Mouse (Mus musculus): ENCODE results near the gene Ston1. TPM values are rescaled to one million over a fixed set of nuclear protein-coding genes. Genes with fewer than 3 reads are reported as not detected.

The Ston1 gene
- polyA plus RNA-seq, 1 experiment = 6.5 TPM

DNA sequence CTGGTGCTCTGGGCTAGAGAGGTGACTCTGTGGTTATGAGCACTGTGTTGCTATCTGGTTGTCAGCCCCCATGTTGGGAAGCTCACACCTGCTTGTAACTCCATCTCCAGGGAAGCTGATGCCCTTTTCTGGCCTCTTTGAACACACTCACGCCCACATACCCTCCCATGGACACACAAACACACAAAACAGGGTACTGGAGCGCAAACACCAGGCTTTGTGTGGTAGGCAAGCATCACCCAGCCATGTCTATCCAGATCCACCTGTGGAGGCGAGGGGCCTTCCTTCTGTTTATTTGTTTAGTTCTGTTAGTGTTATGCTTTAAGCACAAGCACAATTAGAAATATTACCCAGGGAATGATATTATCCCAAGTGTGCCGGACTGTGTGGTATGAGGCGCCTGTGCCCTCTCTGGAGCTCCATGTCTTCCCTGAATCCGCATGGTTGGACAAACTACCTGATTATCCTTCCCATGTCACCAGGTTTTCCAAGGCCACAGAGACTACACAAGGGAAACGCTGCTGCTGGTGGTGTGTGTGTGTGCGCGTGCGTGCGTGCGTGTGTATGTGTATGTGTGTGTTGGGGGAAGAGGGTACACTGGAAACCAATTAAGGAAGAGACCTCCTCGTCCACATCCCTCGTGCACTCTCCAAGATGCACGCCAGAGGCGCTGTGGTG lies 801 bp upstream of the Ston1 start:
- H3K27ac ChIP-seq (ENCODE audit: control insufficient read depth, insufficient read depth, low read length) = no peak overlapping the region
- TF ChIP-seq CTCF (IDR thresholded peaks at IDR 0.05; ENCODE audit: borderline replicate concordance, control insufficient read depth, extremely low read depth, insufficient read depth, low read length, poor library complexity) (peak; percentile 84; the same call in 1 of the 2 replicates), POLR2A (IDR thresholded peaks at IDR 0.05; ENCODE audit: control insufficient read depth, extremely low read depth, insufficient read depth, low read length, poor library complexity) (no peak)
- H3K27me3 ChIP-seq (ENCODE audit: control insufficient read depth, insufficient read depth, low read length) = no peaks in the 10 kb centered on the region
- H3K4me3 ChIP-seq (ENCODE audit: control insufficient read depth, insufficient read depth, low read length) = peak overlapping the region; percentile 63
- H3K4me1 ChIP-seq (replicated peaks; ENCODE audit: control insufficient read depth, insufficient read depth, low read length) = peaks cover 9% of the 10 kb centered on the region
- DNase-seq = peak; percentile 79
- WGBS = 43% methylated on average over 16 of the region's 16 CpGs
- H3K36me3 ChIP-seq (ENCODE audit: control insufficient read depth, insufficient read depth, low read length) = no peaks in the 10 kb centered on the region

- H3K4me1 ChIP-seq (replicated peaks; ENCODE audit: control insufficient read depth, insufficient read depth, low read length) = peaks cover 9% of the 10 kb centered on the region
- WGBS = 66% methylated on average over 5 of the region's 5 CpGs
- no peak for DNase-seq
- H3K27ac ChIP-seq (ENCODE audit: control insufficient read depth, insufficient read depth, low read length) = no peak overlapping the region
- peak overlapping the region; percentile 63 for H3K4me3 ChIP-seq (ENCODE audit: control insufficient read depth, insufficient read depth, low read length)
- H3K36me3 ChIP-seq (ENCODE audit: control insufficient read depth, insufficient read depth, low read length) = no peaks in the 10 kb centered on the region
- no peaks in the 10 kb centered on the region for H3K27me3 ChIP-seq (ENCODE audit: control insufficient read depth, insufficient read depth, low read length)
- TF ChIP-seq CTCF (IDR thresholded peaks at IDR 0.05; ENCODE audit: borderline replicate concordance, control insufficient read depth, extremely low read depth, insufficient read depth, low read length, poor library complexity) = no peak
- TF ChIP-seq POLR2A (IDR thresholded peaks at IDR 0.05; ENCODE audit: control insufficient read depth, extremely low read depth, insufficient read depth, low read length, poor library complexity) = no peak
Measured at GRCm38 (mm10) chr17:88598056-88598420, 554 bp downstream of the Ston1 start.

DNA sequence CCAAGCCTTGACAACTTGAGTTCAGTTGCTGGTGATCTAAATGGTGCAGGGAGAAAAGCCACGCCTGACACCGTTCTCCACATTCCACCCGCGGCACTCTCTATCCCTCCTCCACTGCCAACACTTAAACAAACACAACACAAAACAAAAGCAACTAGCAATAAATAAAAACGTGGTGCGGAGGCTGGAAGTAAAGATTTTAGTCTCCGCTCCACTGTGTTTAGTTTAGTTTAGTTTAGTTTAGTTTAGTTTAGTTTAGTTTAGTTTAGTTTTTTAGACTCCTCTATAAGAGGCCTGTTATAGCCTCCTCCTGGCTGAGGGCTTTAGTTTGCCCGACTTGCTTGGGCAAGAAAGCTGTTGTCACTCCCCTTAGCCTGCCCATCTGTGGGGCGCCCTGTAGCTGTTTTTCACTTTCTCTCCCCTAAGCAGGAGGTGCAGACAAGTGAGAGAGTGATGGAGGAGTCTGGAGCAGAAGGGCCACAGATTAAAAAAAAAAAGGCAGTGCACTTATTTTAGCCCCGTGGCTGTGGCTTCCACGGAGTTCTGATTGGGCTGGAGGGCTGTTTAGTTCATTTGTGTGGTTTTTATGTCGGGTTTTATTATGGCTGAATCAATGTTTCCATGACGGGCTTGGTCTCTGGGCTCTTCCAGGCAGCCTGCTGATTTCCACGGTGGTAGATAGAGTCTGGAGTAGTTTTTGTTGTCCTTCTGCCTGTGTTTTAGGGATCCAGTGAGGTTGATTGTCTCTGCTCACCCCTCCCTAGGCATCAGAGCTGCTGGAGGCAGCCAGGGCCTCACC lies 1.3 kb downstream of the Ston1 start:
- Histone ChIP-seq H3K27me3 (ENCODE audit: control insufficient read depth, insufficient read depth, low read length) (no peaks in the 10 kb centered on the region), H3K36me3 (ENCODE audit: control insufficient read depth, insufficient read depth, low read length) (no peaks in the 10 kb centered on the region), H3K27ac (ENCODE audit: control insufficient read depth, insufficient read depth, low read length) (no peak overlapping the region), H3K4me3 (ENCODE audit: control insufficient read depth, insufficient read depth, low read length) (no peak overlapping the region), H3K4me1 (replicated peaks; ENCODE audit: control insufficient read depth, insufficient read depth, low read length) (peaks cover 9% of the 10 kb centered on the region)
- 57% methylated on average over 14 of the region's 14 CpGs for WGBS
- TF ChIP-seq POLR2A (IDR thresholded peaks at IDR 0.05; ENCODE audit: control insufficient read depth, extremely low read depth, insufficient read depth, low read length, poor library complexity) (no peak), CTCF (IDR thresholded peaks at IDR 0.05; ENCODE audit: borderline replicate concordance, control insufficient read depth, extremely low read depth, insufficient read depth, low read length, poor library complexity) (no peak)
- DNase-seq = no peak

DNA sequence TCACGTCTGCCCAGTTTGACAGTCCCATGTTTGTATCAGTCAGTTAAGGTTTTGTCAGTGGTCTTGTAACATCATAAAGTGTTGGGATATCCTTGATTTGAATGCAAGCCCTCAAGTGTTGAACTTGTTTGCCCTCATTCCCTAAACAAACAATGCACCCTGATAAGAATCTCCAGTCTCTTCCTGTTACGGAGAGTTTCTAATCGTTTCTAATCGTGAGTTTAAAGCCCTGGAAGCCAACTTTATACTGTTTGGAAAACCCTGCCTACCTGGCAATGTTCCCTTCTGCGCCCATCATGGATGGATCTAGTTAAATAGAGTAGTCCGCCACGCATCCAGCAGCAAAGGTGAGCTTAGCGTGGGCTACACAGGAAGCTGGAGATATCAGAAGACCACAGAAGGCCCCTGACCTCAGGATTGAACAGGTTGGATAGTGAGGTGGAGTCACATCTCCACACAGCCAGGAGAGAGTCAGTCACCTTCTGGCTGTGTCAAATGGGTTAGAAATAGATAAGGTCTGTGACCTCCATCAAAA lies 3.1 kb downstream of the Ston1 start:
- peaks cover 9% of the 10 kb centered on the region for H3K4me1 ChIP-seq (replicated peaks; ENCODE audit: control insufficient read depth, insufficient read depth, low read length)
- H3K27me3 ChIP-seq (ENCODE audit: control insufficient read depth, insufficient read depth, low read length) = no peaks in the 10 kb centered on the region
- H3K4me3 ChIP-seq (ENCODE audit: control insufficient read depth, insufficient read depth, low read length) = no peak overlapping the region
- H3K36me3 ChIP-seq (ENCODE audit: control insufficient read depth, insufficient read depth, low read length) = no peaks in the 10 kb centered on the region
- no peak overlapping the region for H3K27ac ChIP-seq (ENCODE audit: control insufficient read depth, insufficient read depth, low read length)
- TF ChIP-seq CTCF (IDR thresholded peaks at IDR 0.05; ENCODE audit: borderline replicate concordance, control insufficient read depth, extremely low read depth, insufficient read depth, low read length, poor library complexity) (no peak), POLR2A (IDR thresholded peaks at IDR 0.05; ENCODE audit: control insufficient read depth, extremely low read depth, insufficient read depth, low read length, poor library complexity) (no peak)
- no peak for DNase-seq
- 81% methylated on average over 8 of the region's 8 CpGs for WGBS

- no peaks in the 10 kb centered on the region for H3K27me3 ChIP-seq (ENCODE audit: control insufficient read depth, insufficient read depth, low read length)
- H3K27ac ChIP-seq (ENCODE audit: control insufficient read depth, insufficient read depth, low read length) = no peak overlapping the region
- H3K4me3 ChIP-seq (ENCODE audit: control insufficient read depth, insufficient read depth, low read length) = no peak overlapping the region
- no peak for DNase-seq
- H3K36me3 ChIP-seq (ENCODE audit: control insufficient read depth, insufficient read depth, low read length) = no peaks in the 10 kb centered on the region
- no peaks in the 10 kb centered on the region; the same call in 1 of the 2 replicates for H3K4me1 ChIP-seq (replicated peaks; ENCODE audit: control insufficient read depth, insufficient read depth, low read length)
- 94% methylated on average over 11 of the region's 11 CpGs for WGBS
- no peak for TF ChIP-seq POLR2A (IDR thresholded peaks at IDR 0.05; ENCODE audit: control insufficient read depth, extremely low read depth, insufficient read depth, low read length, poor library complexity)
- TF ChIP-seq CTCF (IDR thresholded peaks at IDR 0.05; ENCODE audit: borderline replicate concordance, control insufficient read depth, extremely low read depth, insufficient read depth, low read length, poor library complexity) = no peak
Measured at GRCm38 (mm10) chr17:88603943-88604342, 6.5 kb downstream of the Ston1 start.

- H3K27me3 ChIP-seq (ENCODE audit: control insufficient read depth, insufficient read depth, low read length) = no peaks in the 10 kb centered on the region
- WGBS = 90% methylated on average over 2 of the region's 2 CpGs
- H3K36me3 ChIP-seq (ENCODE audit: control insufficient read depth, insufficient read depth, low read length) = no peaks in the 10 kb centered on the region
- no peak overlapping the region for H3K4me3 ChIP-seq (ENCODE audit: control insufficient read depth, insufficient read depth, low read length)
- no peak for DNase-seq
- H3K27ac ChIP-seq (ENCODE audit: control insufficient read depth, insufficient read depth, low read length) = no peak overlapping the region
- H3K4me1 ChIP-seq (replicated peaks; ENCODE audit: control insufficient read depth, insufficient read depth, low read length) = no peaks in the 10 kb centered on the region
- TF ChIP-seq POLR2A (IDR thresholded peaks at IDR 0.05; ENCODE audit: control insufficient read depth, extremely low read depth, insufficient read depth, low read length, poor library complexity) (no peak), CTCF (IDR thresholded peaks at IDR 0.05; ENCODE audit: borderline replicate concordance, control insufficient read depth, extremely low read depth, insufficient read depth, low read length, poor library complexity) (no peak)
Measured at GRCm38 (mm10) chr17:88606056-88606455, 8.6 kb downstream of the Ston1 start.
